Mouse (Mus musculus) spleen, adult 2 months (tissue): ENCODE measurements around the gene Ccdc71. TPM values are rescaled to one million over a fixed set of nuclear protein-coding genes. Genes with fewer than 3 reads are reported as not detected.
A peak's percentile ranks its signal among the peaks of the same experiment; 100 is the strongest.

Experiments used
- DNase-seq, 2 experiments: peaks; one replicate each; pipeline versions ENCODE4 v3.0.0 to v3.0.0-alpha.2; 2012 to 2021; ENCODE audit warnings: low spot score in 2 of 2, low read depth in 1 of 2
- H3K27ac ChIP-seq: fragments of 200-500 bp; 2 replicates; pipeline ENCODE4 v1.5.1; 2012; ENCODE audit warnings: low read length, inconsistent platforms; ENCODE audit not compliant: insufficient read depth
- H3K27me3 ChIP-seq: fragments of 200-500 bp; 2 replicates; pipeline ENCODE4 v1.6.1; 2012; ENCODE audit warnings: mild to moderate bottlenecking, moderate library complexity, low read length, inconsistent platforms; ENCODE audit not compliant: control insufficient read depth, insufficient read depth
- H3K36me3 ChIP-seq: fragments of 200-500 bp; 2 replicates; pipeline ENCODE4 v1.6.1; 2012; ENCODE audit warnings: mild to moderate bottlenecking, low read length, inconsistent platforms; ENCODE audit not compliant: control insufficient read depth, insufficient read depth
- H3K4me1 ChIP-seq: fragments of 200-500 bp; 2 replicates; pipeline ENCODE4 v1.6.1; 2011; ENCODE audit warnings: inconsistent platforms; ENCODE audit not compliant: control insufficient read depth, insufficient read depth, insufficient read length
- H3K4me3 ChIP-seq: fragments of 200-500 bp; 2 replicates; pipeline ENCODE4 v1.5.1; 2011; ENCODE audit warnings: mild to moderate bottlenecking, inconsistent platforms; ENCODE audit not compliant: insufficient read depth, insufficient read length; ENCODE audit errors: extremely low read depth
- CTCF ChIP-seq: fragments of 200-500 bp; IDR thresholded peaks from 2 replicates; pipeline ENCODE4 v1.5.1; 2011; ENCODE audit warnings: mild to moderate bottlenecking, inconsistent platforms; ENCODE audit not compliant: insufficient read depth, insufficient read length, insufficient replicate concordance; ENCODE audit errors: extremely low read depth
- POLR2A ChIP-seq: fragments of 200-500 bp; IDR thresholded peaks from 2 replicates; pipeline ENCODE4 v1.6.1; 2011; ENCODE audit warnings: low read depth, low read length, inconsistent platforms
- WGBS: fragments of 180-500 bp; shearing (Covaris S2); methylation state at CpG from one replicate; pipeline ENCODE4 v1.1.7; 2018; 5-methylcytosine and 5-hydroxymethylcytosine counted together
- polyA plus RNA-seq: library from polyadenylated mRNA; depleted of rRNA; stranded (reverse); fragments of >200 nt; gene quantifications from 2 replicates; pipeline ENCODE4 v1.2.3, GENCODE M21; 2012; rRNA removed

The Ccdc71 gene
- polyA plus RNA-seq, 1 experiment, result 16.5 TPM

- TF ChIP-seq CTCF (no peak), POLR2A (peak; percentile 56; the same call in 1 of the 2 replicates)
- peak; percentile 89 to 92 for DNase-seq
- peak within 1 kb of the TSS; percentile 80 for H3K27ac ChIP-seq
- peaks cover 17% of the 10 kb centered on the region for H3K36me3 ChIP-seq
- H3K27me3 ChIP-seq, result no peaks in the 10 kb centered on the region
- H3K4me1 ChIP-seq, result peaks cover 9% of the 10 kb centered on the region; the same call in 1 of the 2 replicates
- under 1% methylated on average over 37 of the region's 37 CpGs for WGBS
- peak within 1 kb of the TSS; percentile 82 for H3K4me3 ChIP-seq
Observed at GRCm38 (mm10) chr9:108507619-108508434, 47.5 kb downstream of the Ccdc71 start, which contains the start of gene Qars. Gene Qars, plus strand, starts transcription at chr9:108507706.

- H3K4me1 ChIP-seq, result peaks cover 9% of the 10 kb centered on the region; the same call in 1 of the 2 replicates
- DNase-seq, result no peak
- H3K27me3 ChIP-seq, result no peaks in the 10 kb centered on the region
- WGBS, result 88% methylated on average over 7 of the region's 7 CpGs
- peaks cover 23% of the 10 kb centered on the region for H3K36me3 ChIP-seq
- H3K27ac ChIP-seq, result no peak overlapping the region
- TF ChIP-seq CTCF (no peak), POLR2A (no peak)
- no peak overlapping the region for H3K4me3 ChIP-seq
Observed at GRCm38 (mm10) chr9:108508776-108509175, 48.4 kb downstream of the Ccdc71 start.

Other genes with a start within 250 kb of the Ccdc71 start
- gene Dag1, start 196.6 kb upstream of the Ccdc71 start, polyA plus RNA-seq, result 15.5 and 17.2 TPM in 2 replicates
- 4.2 and 4.6 TPM in 2 replicates for gene Nicn1, start 170.1 kb upstream of the Ccdc71 start, polyA plus RNA-seq
- 1.7 and 3.1 TPM in 2 replicates for gene Amt, start 163.7 kb upstream of the Ccdc71 start, polyA plus RNA-seq
- 89.7 and 90.3 TPM in 2 replicates for gene Rhoa, start 154.4 kb upstream of the Ccdc71 start, polyA plus RNA-seq
- 17.9 and 19.7 TPM in 2 replicates for gene Tcta, start 154.4 kb upstream of the Ccdc71 start, polyA plus RNA-seq
- gene Gpx1, start 121.6 kb upstream of the Ccdc71 start, polyA plus RNA-seq, result 2,084 and 2,100 TPM in 2 replicates
- gene Usp4, start 112.7 kb upstream of the Ccdc71 start, polyA plus RNA-seq, result 63.2 and 68.6 TPM in 2 replicates
- gene 1700102P08Rik, start 67.7 kb upstream of the Ccdc71 start, polyA plus RNA-seq, result 0.49 and 0.63 TPM in 2 replicates
- 0.05 TPM in 1 of 2 replicates, not detected in the other for gene Ccdc36, start 32.0 kb upstream of the Ccdc71 start, polyA plus RNA-seq
- gene BC048562, start 24.0 kb upstream of the Ccdc71 start, polyA plus RNA-seq, result not detected in 2 replicates
- gene Klhdc8b, start 1.1 kb downstream of the Ccdc71 start, polyA plus RNA-seq, result 22.2 and 23.7 TPM in 2 replicates
- 40.5 and 41.9 TPM in 2 replicates for gene Lamb2, start 19.2 kb downstream of the Ccdc71 start, polyA plus RNA-seq
- 133 and 138 TPM in 2 replicates for gene Usp19, start 30.1 kb downstream of the Ccdc71 start, polyA plus RNA-seq
- gene Qars, start 47.2 kb downstream of the Ccdc71 start, polyA plus RNA-seq, result 170 and 211 TPM in 2 replicates
- gene Qrich1, start 56.3 kb downstream of the Ccdc71 start, polyA plus RNA-seq, result 76.7 and 102 TPM in 2 replicates
- 106 and 107 TPM in 2 replicates for gene Impdh2, start 99.8 kb downstream of the Ccdc71 start, polyA plus RNA-seq
- 23.1 and 27.1 TPM in 2 replicates for gene Ndufaf3, start 106.9 kb downstream of the Ccdc71 start, polyA plus RNA-seq
- 187 and 225 TPM in 2 replicates for gene Dalrd3, start 109.4 kb downstream of the Ccdc71 start, polyA plus RNA-seq
- gene Wdr6, start 118.2 kb downstream of the Ccdc71 start, polyA plus RNA-seq, result 36.0 and 44.4 TPM in 2 replicates
- 5.9 and 7.9 TPM in 2 replicates for gene P4htm, start 137.1 kb downstream of the Ccdc71 start, polyA plus RNA-seq
- 28.4 and 28.8 TPM in 2 replicates for gene Arih2, start 188.9 kb downstream of the Ccdc71 start, polyA plus RNA-seq
- 8.4 and 10.7 TPM in 2 replicates for gene Slc25a20, start 201.6 kb downstream of the Ccdc71 start, polyA plus RNA-seq
- gene Prkar2a, start 228.8 kb downstream of the Ccdc71 start, polyA plus RNA-seq, result 3.9 and 4.8 TPM in 2 replicates